ENCODE assay signal across 8 mouse cellular contexts in the genomic region with DNA sequence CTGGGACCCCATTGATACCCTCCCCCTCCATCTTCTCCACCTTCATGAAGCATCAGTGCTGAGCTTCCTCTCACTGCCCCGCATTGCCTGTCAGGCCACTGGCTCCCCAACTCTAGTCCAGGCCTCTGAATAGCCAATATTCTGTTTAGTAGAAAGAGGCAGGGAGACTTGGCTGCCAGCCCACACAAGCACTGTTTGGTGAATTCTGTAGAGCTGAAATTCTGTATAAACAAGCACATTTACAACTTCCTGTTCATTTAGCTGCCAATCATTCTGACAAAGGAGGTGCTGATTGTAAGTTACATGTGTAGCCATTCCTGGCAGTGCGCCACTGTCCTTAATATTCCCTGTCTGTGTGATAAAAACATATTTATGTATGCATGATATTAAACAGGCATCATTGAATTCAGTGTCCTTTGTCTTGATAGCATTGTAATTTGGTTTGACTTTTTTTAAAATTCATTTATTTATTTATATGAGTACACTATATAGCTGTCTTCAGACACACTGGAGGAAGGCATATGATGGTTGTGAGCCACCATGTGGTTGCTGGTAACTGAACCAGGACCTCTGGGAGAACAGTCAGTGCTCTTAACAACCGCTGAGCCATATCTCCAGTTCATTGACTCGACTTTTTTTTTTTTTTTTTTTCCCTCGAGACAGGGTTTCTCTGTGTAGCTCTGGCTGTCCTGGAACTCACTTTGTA. TPM values are rescaled to one million over a fixed set of nuclear protein-coding genes. Genes with fewer than 3 reads are reported as not detected.
DNase-seq lines count a peak whose midpoint lies in the region; ATAC-seq lines count a peak whose summit lies in the region.

No protein-coding gene starts in this region.

- ATAC-seq in forebrain, embryonic 13.5 days: peak; percentile 82
- ATAC-seq in forebrain, embryonic 11.5 days (replicated peaks; ENCODE audit: low FRiP score): no peak
- ATAC-seq in heart, embryonic 15.5 days (replicated peaks; ENCODE audit: insufficient number of reproducible peaks, insufficient read depth, low FRiP score, low read depth): no peak
- 0 out of 2 replicates have a peak, but pooled peaks have one; percentile 50 for ATAC-seq in midbrain, embryonic 15.5 days (replicated peaks)

- no peak overlapping the region for H3K4me3 ChIP-seq in forebrain, embryonic 13.5 days
- H3K4me3 ChIP-seq in forebrain, embryonic 11.5 days (ENCODE audit: low read depth, low read length): no peak overlapping the region
- H3K4me3 ChIP-seq in heart, embryonic 15.5 days: no peak overlapping the region
- H3K4me3 ChIP-seq in midbrain, embryonic 15.5 days: no peak overlapping the region

- no peak overlapping the region for H3K9ac ChIP-seq in forebrain, embryonic 13.5 days
- no peak overlapping the region; the same call in 1 of the 2 replicates for H3K9ac ChIP-seq in forebrain, embryonic 11.5 days (ENCODE audit: low read length)
- 0 out of 2 replicates have a peak overlapping the region, but pooled peaks have one; percentile 18 for H3K9ac ChIP-seq in heart, embryonic 15.5 days
- H3K9ac ChIP-seq in midbrain, embryonic 15.5 days: no peak overlapping the region

- peaks cover 37% of the 10 kb centered on the region for H3K27me3 ChIP-seq in forebrain, embryonic 13.5 days
- no peaks in the 10 kb centered on the region for H3K27me3 ChIP-seq in forebrain, embryonic 11.5 days (ENCODE audit: control insufficient read depth, insufficient read depth, low read length)
- no peaks in the 10 kb centered on the region for H3K27me3 ChIP-seq in heart, embryonic 15.5 days
- 0 out of 2 replicates have a peak, but pooled peaks cover 3% of the 10 kb centered on the region for H3K27me3 ChIP-seq in midbrain, embryonic 15.5 days (replicated peaks)

- no peak overlapping the region for H3K4me2 ChIP-seq in forebrain, embryonic 13.5 days
- H3K4me2 ChIP-seq in forebrain, embryonic 11.5 days (ENCODE audit: low read depth, low read length, severe bottlenecking): no peak overlapping the region
- no peak overlapping the region for H3K4me2 ChIP-seq in heart, embryonic 15.5 days
- H3K4me2 ChIP-seq in midbrain, embryonic 15.5 days: no peak overlapping the region

- H3K36me3 ChIP-seq in forebrain, embryonic 13.5 days (ENCODE audit: poor library complexity, severe bottlenecking): no peaks in the 10 kb centered on the region
- no peaks in the 10 kb centered on the region for H3K36me3 ChIP-seq in forebrain, embryonic 11.5 days (ENCODE audit: control insufficient read depth, insufficient read depth, low read length)
- H3K36me3 ChIP-seq in heart, embryonic 15.5 days: no peaks in the 10 kb centered on the region
- H3K36me3 ChIP-seq in midbrain, embryonic 15.5 days (replicated peaks): no peaks in the 10 kb centered on the region

- no peak for DNase-seq in forebrain, embryonic 11.5 days (ENCODE audit: low spot score)
- DNase-seq in Muller cell, postnatal 12 days (ENCODE audit: inconsistent ontology term): peak; percentile 32
- DNase-seq in large intestine, adult 2 months (ENCODE audit: low read depth, low spot score): peak; percentile 53
- DNase-seq in urinary bladder, adult 18-20 months (ENCODE audit: low spot score in 2 of 2): no peak
- DNase-seq in retina, postnatal 1 day: no peak

- peaks cover 17% of the 10 kb centered on the region for H3K4me1 ChIP-seq in forebrain, embryonic 13.5 days
- H3K4me1 ChIP-seq in forebrain, embryonic 11.5 days (replicated peaks; ENCODE audit: control insufficient read depth, insufficient read depth, low read length): no peaks in the 10 kb centered on the region
- peaks cover 91% of the 10 kb centered on the region for H3K4me1 ChIP-seq in heart, embryonic 15.5 days (replicated peaks)
- H3K4me1 ChIP-seq in midbrain, embryonic 15.5 days: peaks cover 9% of the 10 kb centered on the region

- 46% methylated on average over 5 of the region's 5 CpGs for WGBS in forebrain, embryonic 13.5 days
- 71% methylated on average over 5 of the region's 5 CpGs for WGBS in forebrain, embryonic 11.5 days
- WGBS in heart, embryonic 15.5 days: 40% methylated on average over 5 of the region's 5 CpGs
- 22% methylated on average over 5 of the region's 5 CpGs for WGBS in large intestine, adult 2 months
- WGBS in midbrain, embryonic 15.5 days: 54% methylated on average over 5 of the region's 5 CpGs

- H3K27ac ChIP-seq in forebrain, embryonic 13.5 days: peak overlapping the region; percentile 75
- no peak overlapping the region for H3K27ac ChIP-seq in forebrain, embryonic 11.5 days (ENCODE audit: low read depth, low read length)
- peak overlapping the region; percentile 76 for H3K27ac ChIP-seq in heart, embryonic 15.5 days
- H3K27ac ChIP-seq in midbrain, embryonic 15.5 days: peak overlapping the region; percentile 60

- H3K9me3 ChIP-seq in forebrain, embryonic 13.5 days (replicated peaks): no peaks in the 10 kb centered on the region
- H3K9me3 ChIP-seq in forebrain, embryonic 11.5 days (ENCODE audit: control insufficient read depth, low read length): no peaks in the 10 kb centered on the region
- H3K9me3 ChIP-seq in heart, embryonic 15.5 days (replicated peaks): no peaks in the 10 kb centered on the region
- no peaks in the 10 kb centered on the region for H3K9me3 ChIP-seq in midbrain, embryonic 15.5 days

RNA-seq across cellular contexts. Expression of gene Umps, which starts 32.0 kb away (rescaled TPM):
- polyA plus RNA-seq in forebrain, embryonic 13.5 days (2015; fragmentation: Nextera tagmentation; extraction: Ambion mirVana): 40.4 and 46.8 TPM in 2 replicates
- 77.4 and 79.9 TPM in 2 replicates for polyA plus RNA-seq in forebrain, embryonic 11.5 days (2014; fragmentation: Nextera tagmentation; extraction: Ambion mirVana)
- 23.9 and 30.7 TPM in 2 replicates for polyA plus RNA-seq in heart, embryonic 15.5 days (2015; fragmentation: Nextera tagmentation; extraction: Ambion mirVana)
- 6.9 and 7.9 TPM in 2 replicates for polyA plus RNA-seq in large intestine, adult 2 months (2012; rRNA removed)
- 23.4 and 24.1 TPM in 2 replicates for polyA plus RNA-seq in midbrain, embryonic 15.5 days (2015; fragmentation: Nextera tagmentation; extraction: Ambion mirVana)

Comparison
In these comparisons a context has a peak if more than half of its experiments do, and no peak if none do; other contexts are left out.
1. ATAC-seq: peak in forebrain, embryonic 13.5 days (single experiment) and midbrain, embryonic 15.5 days (single experiment); none in forebrain, embryonic 11.5 days (single experiment) and heart, embryonic 15.5 days (single experiment).
2. DNase-seq: peak in Muller cell, postnatal 12 days (single experiment) and large intestine, adult 2 months (single experiment); none in forebrain, embryonic 11.5 days (single experiment), urinary bladder, adult 18-20 months (0 of 2) and retina, postnatal 1 day (single experiment).